Mouse (Mus musculus): ENCODE measurements at regions not wholly inside any gene's neighbourhood (a gene's known extent, or its start where the extent isn't known, plus 50 kb on each side); places are given as distances from the start of the nearest gene placed in this dataset.
"Not testable (repeated sequence)": the region's sequence is repeated elsewhere in the genome, so short reads cannot be mapped to it uniquely, and the experiment has no call there.

DNA sequence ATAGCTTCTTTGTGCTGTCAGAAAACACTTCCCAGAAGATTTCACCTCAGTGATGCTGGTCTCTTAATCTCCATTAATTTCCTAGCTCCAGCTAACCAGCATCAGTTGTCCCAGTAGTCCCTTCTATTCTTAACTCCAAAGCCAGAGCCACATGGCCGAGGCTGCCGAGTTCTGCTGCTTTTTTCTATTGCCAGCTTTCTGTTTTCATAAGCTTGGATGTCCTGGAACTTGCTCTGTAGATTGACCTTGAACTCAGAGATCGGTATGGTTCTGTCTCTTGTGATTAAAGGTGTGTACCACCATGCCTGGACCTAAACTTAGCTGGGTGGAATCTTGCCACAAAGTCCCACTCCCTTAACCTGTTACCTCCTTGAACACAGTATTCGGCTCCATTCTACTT, 155.8 kb upstream of the Peli2 start:
- not testable (repeated sequence) for ATAC-seq (replicated peaks in 1 of 2; ENCODE audit: insufficient read depth in 1 of 2, low FRiP score in 2 of 2, low TSS enrichment in 1 of 2, low read depth in 1 of 2, poor library complexity in 2 of 2, severe bottlenecking in 2 of 2)

DNA sequence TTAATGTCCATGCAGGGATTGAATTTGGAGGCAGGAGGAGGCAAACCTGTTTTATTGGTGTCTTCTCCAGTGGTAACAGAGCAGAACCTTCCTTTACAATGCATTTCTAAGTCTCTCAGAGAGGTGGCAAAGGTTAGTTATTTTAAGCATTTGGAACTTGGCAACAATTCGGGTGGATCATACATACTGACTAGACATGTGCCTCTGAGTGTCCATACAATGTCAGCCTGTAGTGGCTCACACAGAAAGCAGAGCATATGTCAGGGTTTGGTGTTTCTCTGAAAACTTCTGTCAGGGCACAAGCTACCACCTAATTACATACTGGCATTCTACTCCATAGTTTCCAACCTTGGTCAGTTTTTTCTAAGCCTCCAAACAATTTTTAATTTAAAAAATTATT, 150.8 kb upstream of the Peli2 start:
- no peak for ATAC-seq (replicated peaks in 1 of 2; ENCODE audit: insufficient read depth in 1 of 2, low FRiP score in 2 of 2, low TSS enrichment in 1 of 2, low read depth in 1 of 2, poor library complexity in 2 of 2, severe bottlenecking in 2 of 2)

DNA sequence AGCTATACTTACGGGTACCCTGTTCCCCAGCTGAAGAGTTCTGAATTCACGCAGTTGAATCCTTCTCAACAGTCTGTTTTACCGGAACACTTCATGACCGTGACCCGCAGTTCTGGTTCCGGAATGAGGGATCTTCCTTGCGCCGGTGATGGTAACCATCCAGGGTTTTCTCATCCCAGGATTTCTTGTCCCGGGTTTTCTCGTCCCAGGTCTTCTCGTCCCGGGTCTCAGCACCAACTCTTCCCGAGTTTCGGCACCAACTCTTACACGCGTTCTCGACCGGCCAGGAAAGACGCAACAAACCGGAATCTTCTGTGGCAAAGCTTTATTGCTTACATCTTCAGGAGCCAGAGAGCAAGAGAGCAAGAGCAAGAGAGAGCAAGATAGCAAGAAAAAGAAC, 147.5 kb upstream of the Peli2 start:
- ATAC-seq (replicated peaks in 1 of 2; ENCODE audit: insufficient read depth in 1 of 2, low FRiP score in 2 of 2, low TSS enrichment in 1 of 2, low read depth in 1 of 2, poor library complexity in 2 of 2, severe bottlenecking in 2 of 2): not testable (repeated sequence)

DNA sequence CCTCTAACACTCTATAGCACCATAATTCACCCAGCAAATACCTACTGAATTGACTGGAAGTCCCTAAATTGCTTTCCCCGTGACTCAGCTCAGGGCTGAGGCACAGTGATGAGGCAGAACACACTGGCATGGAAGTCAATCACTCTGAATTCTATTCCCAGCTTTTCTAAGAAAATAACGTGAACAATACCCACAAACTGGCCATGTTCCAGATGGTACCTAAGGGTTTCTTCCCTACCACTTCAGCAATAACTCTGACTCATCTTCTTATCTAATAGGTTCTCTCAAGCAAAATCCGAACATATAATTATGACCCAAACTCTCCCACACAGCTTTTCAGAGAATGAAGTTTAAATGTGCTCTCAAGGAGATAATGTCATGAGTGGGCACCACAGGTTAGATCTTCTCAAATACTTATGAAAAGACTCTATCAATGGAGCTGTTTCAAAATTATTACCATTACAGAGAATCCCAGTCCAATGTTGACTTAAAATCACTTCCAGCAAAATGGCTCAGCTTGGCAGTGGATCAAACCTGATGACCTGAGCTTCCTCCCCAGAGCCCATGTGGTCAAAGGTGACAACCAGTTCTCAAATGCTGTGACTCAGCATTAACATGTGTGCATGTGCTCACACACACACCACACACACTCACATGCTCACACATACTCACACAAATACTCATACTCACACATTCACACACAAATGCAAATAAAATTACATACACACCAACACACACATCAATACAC, 137.5 kb upstream of the Peli2 start:
- no peak for ATAC-seq (replicated peaks in 1 of 2; ENCODE audit: insufficient read depth in 1 of 2, low FRiP score in 2 of 2, low TSS enrichment in 1 of 2, low read depth in 1 of 2, poor library complexity in 2 of 2, severe bottlenecking in 2 of 2)

DNA sequence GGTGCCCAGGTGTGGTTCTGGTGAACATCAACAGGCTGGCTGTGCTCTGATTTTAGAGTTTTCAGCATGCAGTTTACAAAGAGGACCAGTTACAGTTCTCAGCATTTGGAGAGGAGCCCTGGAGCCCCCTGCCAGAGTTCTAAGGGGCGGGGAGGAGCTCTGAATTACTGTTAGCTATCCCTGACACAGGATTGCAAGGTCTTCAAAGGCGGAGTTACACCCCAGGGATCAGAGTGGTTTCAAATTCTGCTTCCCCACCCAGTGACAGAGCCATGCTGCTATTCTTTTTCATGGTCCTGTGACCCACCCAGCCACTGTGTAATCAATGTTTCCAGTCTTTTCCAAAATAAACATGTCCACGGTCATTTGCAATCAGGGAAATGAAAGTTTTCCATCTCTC, 134.1 kb upstream of the Peli2 start:
- ATAC-seq (replicated peaks in 1 of 2; ENCODE audit: insufficient read depth in 1 of 2, low FRiP score in 2 of 2, low TSS enrichment in 1 of 2, low read depth in 1 of 2, poor library complexity in 2 of 2, severe bottlenecking in 2 of 2): no peak

DNA sequence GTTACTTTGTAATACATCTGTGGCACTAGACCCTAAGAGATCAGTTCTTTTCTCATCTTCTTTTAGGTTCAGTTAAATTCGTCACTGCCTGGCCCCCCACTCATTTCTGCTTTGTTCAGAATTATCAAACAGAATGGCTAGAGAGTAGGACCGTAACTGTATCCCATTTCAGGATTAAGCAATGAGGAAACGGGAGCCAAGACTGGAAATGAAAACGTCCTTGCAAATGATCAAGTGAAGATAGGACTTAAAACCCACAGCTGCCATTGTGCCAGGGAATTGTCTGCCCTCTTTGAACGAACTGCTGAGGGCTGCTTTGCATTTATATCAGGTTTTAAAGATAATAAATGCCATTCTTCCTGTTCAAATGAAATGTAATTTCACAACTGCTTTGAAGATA, 133.7 kb upstream of the Peli2 start:
- ATAC-seq (replicated peaks in 1 of 2; ENCODE audit: insufficient read depth in 1 of 2, low FRiP score in 2 of 2, low TSS enrichment in 1 of 2, low read depth in 1 of 2, poor library complexity in 2 of 2, severe bottlenecking in 2 of 2): no peak

DNA sequence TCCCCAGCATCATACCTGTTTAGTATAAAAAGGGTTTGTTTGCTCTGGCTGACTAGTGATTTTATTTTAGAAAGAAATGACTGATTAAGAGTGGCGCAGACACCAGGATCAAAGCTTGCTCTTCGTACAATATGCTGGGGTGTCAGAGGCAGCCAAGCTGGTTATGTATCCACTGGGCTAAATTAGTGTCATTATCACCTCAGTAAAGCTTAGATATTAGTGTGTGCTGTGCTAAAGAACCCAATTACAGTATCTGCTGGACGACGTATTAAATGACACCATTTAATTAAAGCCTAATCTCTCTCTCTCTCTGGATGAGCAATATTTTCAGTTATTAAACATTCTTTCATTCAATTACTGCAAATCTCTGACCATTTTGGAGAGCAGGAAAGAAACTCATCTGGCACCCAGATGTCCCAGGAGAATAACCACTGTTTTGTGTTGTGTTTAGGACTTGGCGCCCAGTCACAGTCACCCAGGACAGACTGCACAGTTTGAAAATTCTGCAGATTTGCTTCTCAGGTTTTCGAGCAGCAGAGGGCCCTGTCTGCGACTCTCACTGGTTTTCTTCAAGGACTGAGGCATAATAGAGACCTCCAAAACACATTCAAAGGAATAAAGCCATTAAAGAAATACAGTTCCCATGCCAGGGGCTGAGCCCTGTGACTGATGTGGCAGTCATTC, 133.1 kb upstream of the Peli2 start:
- ATAC-seq (replicated peaks in 1 of 2; ENCODE audit: insufficient read depth in 1 of 2, low FRiP score in 2 of 2, low TSS enrichment in 1 of 2, low read depth in 1 of 2, poor library complexity in 2 of 2, severe bottlenecking in 2 of 2): no peak

DNA sequence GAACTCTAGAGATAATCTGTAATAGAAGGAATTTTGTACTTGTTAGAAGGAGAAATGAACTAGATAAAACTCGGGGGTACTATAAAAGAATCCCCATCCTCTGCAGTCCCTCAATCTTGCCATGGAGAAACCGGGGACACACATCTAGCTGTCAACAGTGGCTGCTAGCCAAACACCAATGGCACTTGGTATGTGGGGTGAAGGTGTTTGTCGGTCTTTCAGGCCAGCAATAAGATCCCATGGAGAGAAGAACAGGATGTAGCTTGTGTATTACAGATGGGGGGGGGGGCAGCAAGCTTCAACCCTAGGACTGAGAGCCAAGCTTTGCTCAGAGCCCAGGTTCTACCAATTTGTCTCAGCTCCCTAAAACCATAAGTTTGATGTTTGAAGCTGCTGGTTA, 132.5 kb upstream of the Peli2 start:
- no peak for ATAC-seq (replicated peaks in 1 of 2; ENCODE audit: insufficient read depth in 1 of 2, low FRiP score in 2 of 2, low TSS enrichment in 1 of 2, low read depth in 1 of 2, poor library complexity in 2 of 2, severe bottlenecking in 2 of 2)

DNA sequence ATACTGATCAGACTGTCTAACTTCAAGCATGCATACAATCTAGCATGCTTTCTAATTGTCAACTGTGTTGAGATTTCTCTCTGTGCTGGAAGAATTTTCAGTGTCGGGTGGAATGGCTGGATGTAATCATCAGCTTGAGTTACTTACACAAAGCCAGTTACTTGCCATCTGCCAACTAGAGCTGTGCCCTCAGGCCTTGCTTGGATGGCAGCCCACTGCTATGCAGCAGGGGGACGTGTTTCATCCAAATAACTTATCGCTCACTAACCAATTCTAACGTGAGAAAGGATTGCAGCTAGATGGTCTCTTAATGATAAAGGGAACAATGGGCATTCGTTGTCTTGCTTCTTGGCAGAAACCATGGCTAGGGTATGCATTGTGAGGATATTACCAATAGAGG, 131.3 kb upstream of the Peli2 start:
- no peak for ATAC-seq (replicated peaks in 1 of 2; ENCODE audit: insufficient read depth in 1 of 2, low FRiP score in 2 of 2, low TSS enrichment in 1 of 2, low read depth in 1 of 2, poor library complexity in 2 of 2, severe bottlenecking in 2 of 2)

DNA sequence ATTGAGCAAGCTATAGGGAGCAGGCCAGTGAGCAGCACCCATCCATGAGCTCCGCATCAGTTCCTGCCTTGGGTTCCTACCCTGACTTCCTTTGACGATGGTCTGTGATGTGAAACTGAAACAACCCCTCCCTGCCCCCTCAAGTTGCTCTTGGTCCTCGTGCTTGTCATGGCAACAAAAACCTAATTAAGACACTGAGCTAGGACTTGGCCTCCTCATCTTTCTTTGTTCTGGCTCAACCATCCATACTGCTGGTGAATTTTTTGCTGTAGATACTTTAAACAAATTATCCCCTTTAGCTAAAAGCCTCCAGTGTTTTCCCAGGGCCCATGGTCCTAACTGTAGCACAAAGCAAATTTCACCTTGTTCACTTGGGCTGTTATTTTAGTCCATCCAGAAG, 129.9 kb upstream of the Peli2 start:
- no peak for ATAC-seq (replicated peaks in 1 of 2; ENCODE audit: insufficient read depth in 1 of 2, low FRiP score in 2 of 2, low TSS enrichment in 1 of 2, low read depth in 1 of 2, poor library complexity in 2 of 2, severe bottlenecking in 2 of 2)

DNA sequence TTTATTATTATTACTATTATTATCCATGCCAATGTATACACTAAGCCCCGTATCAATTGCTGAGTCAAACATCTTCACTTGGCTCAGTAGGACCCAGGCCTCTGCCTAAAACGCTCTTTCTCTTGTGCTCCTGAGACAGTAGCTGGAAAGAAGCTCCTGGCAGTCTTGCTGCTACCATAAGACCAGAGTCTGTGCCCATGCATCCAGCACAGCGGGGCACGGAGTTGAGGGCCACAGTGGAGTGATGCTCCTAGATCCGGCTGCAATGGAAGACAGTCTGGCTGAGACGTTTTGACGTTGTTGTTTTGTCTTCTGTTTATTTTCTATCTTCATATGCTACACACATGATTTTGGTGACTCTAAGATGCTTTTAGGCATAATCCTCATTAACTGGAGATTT, 129.1 kb upstream of the Peli2 start:
- no peak for ATAC-seq (replicated peaks in 1 of 2; ENCODE audit: insufficient read depth in 1 of 2, low FRiP score in 2 of 2, low TSS enrichment in 1 of 2, low read depth in 1 of 2, poor library complexity in 2 of 2, severe bottlenecking in 2 of 2)

DNA sequence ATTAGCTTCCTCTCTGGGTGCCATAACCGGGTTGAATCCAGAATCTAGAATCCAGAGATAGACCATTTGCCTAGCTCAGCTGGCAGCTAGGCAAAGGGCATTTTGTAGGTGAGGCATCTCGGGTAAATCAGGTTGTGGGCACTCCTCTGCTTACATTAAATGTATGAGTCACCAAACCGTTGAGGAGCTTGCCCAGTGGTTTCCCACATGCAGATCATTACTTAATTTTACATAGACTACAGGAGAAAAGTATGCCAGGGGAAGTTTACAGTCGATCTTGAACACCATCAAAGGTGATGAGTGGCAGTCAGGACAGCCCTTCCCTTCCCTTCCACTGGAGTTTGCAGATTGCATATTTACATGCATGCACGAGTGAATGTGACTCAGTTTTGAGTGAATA, 128.5 kb upstream of the Peli2 start:
- ATAC-seq (replicated peaks in 1 of 2; ENCODE audit: insufficient read depth in 1 of 2, low FRiP score in 2 of 2, low TSS enrichment in 1 of 2, low read depth in 1 of 2, poor library complexity in 2 of 2, severe bottlenecking in 2 of 2): no peak

DNA sequence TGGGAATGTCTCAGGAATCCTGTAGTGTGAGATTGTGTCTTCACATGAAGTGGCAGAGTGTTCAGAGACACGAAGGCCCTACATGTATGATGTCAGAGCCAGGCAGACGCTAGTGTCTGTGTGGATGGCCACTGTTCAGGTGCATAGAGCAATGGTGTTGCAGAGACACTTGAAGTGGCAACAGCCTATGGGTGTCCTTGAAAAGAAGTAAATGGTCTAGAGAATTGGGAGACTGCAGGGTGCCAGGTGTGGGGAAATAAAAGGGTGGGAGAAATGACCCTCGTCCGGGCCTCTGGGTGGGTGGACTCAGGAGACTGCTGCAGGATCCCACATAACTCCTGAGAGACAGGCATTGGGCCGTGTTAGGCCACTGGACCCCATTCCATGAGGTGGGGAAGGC, 127.8 kb upstream of the Peli2 start:
- ATAC-seq (replicated peaks in 1 of 2; ENCODE audit: insufficient read depth in 1 of 2, low FRiP score in 2 of 2, low TSS enrichment in 1 of 2, low read depth in 1 of 2, poor library complexity in 2 of 2, severe bottlenecking in 2 of 2): no peak

DNA sequence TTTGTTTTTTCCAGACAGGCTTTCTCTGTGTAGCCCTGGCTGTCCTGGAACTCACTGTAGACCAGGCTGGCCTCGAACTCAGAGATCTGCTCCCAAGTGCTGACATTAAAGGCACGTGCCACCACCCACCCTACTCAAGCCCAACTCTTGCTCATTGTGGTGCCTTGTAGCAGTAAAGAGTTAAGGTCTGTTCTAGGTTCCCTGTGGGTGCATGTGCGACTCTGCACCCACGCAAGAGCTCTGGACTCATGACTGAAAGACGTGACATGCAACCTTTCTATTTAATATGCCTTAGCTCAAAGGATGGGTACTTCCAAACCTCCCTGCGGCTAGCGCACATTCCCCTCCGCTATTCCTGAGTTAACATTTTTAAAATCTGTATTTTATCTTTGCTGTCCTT, 121.7 kb upstream of the Peli2 start:
- no peak for ATAC-seq (replicated peaks in 1 of 2; ENCODE audit: insufficient read depth in 1 of 2, low FRiP score in 2 of 2, low TSS enrichment in 1 of 2, low read depth in 1 of 2, poor library complexity in 2 of 2, severe bottlenecking in 2 of 2)

DNA sequence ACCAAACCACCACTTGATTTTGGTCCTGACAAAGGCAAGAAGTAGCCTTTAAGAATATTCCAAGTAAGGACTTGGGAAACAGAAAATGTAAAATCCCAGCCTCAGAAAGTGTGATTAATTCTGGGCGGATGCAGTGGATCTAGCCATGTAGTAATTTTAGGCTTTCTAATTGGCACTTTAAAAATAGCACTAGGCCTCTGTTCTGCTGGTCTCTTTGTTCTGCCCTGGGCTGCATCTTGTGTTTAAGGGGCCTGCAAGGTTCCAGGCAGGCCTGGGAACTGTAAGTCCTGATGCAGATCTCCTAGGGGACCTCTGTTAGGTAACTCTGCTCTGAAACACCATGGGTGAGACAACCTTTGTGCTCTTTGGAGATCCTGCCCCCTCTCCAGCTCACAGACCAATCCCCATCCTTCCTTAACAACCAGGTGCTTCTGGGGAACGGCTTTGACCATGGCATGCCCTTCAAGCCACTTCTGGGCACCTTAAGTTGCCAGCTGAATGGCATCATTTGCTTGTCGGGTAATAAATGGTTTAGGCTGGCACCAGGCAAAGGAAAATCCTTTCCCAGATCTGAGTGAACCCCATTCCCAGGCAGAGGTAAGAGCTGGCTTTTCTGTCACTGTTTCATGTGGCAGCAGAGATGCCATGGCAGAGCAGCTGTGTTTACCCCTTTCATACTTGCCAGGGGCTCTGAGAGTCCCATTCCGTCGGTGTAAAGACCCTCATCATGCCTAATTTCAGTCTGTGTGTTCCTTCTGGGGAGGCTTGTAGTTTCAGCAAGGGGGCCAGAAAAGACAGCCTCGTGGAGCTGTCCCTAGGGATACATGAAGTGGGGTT, 115.3 kb upstream of the Peli2 start:
- ATAC-seq (replicated peaks in 1 of 2; ENCODE audit: insufficient read depth in 1 of 2, low FRiP score in 2 of 2, low TSS enrichment in 1 of 2, low read depth in 1 of 2, poor library complexity in 2 of 2, severe bottlenecking in 2 of 2): no peak

DNA sequence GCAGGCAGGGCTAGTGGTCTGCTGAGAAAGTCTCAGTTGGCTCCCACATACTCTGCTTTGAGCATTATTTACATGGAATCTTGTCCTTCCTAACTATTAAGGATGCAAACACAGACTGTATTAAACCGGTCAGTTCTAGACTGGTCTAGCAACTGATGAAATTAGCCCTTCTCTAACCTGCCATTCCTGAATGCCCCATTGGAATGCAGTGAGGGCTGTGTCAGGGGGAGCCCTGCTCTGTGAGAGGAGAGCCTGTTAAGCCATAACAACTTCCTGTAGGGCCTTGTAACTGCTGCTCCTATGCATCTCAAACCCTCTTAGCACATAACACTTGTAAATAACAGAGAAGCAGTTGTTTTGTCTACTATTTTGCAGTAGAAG, 114.7 kb upstream of the Peli2 start:
- no peak for ATAC-seq (replicated peaks in 1 of 2; ENCODE audit: insufficient read depth in 1 of 2, low FRiP score in 2 of 2, low TSS enrichment in 1 of 2, low read depth in 1 of 2, poor library complexity in 2 of 2, severe bottlenecking in 2 of 2)

DNA sequence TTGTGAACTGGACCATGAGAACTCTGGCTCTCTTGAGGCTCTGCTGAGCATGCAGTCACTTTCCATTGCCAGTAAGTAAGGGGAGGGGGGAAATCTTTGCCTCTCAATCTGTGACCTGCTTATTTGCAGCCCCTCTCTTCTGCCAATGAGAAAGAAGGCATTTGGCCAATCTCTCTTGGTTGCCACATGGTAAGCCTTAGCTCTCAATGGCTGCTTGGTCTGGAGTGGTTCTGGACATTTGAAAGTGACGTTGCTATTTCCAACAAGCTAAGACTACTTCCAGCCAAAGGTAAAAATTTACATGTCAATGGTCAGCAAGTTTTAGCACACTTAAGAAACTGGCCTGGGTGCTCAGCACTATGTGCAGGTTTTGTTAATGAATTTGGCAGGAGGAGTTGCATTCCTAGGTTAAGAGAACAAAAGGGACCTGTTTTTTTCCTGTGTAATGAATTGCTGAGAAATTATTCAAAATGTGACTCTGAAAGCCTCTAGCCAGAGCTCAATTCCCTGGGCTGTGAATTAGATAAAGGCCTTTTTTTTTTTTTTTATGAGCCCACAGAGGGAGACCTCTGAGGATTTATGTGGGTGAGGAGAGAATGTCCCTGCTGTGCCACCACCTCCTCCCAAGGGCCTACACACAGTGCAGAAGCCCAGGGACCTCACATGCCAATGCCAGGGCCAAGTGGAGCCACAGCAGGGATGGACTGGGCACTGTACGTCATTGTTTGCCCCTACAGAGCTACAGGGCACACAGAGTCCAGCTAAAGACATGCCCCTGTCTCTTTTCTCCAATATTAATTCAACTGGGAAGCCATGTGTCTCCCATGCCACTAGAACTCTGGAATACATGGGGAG, 108.0 kb upstream of the Peli2 start:
- no peak for ATAC-seq (replicated peaks in 1 of 2; ENCODE audit: insufficient read depth in 1 of 2, low FRiP score in 2 of 2, low TSS enrichment in 1 of 2, low read depth in 1 of 2, poor library complexity in 2 of 2, severe bottlenecking in 2 of 2)

DNA sequence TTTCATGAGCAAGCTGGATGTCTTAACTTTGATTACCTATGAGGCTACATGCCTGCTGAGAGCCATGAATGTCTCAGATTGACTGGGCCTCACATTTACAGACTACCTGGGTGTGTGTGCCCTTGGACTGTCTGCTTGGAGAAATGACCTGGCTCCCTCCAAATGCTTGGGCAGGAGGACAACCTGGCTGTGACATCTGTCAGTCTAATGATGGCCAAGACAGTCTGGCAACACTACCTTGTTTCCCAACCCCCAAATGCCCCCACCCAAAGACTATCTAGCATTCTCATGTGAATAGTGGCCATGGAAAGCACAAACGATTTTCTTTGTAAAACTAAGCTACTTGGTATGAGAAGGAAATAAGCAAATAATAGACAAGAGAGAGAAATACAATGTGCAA, 107.2 kb upstream of the Peli2 start:
- ATAC-seq (replicated peaks in 1 of 2; ENCODE audit: insufficient read depth in 1 of 2, low FRiP score in 2 of 2, low TSS enrichment in 1 of 2, low read depth in 1 of 2, poor library complexity in 2 of 2, severe bottlenecking in 2 of 2): no peak

Measured in hematopoietic stem cell, adult 5-6 weeks (primary cell).